Mouse (Mus musculus): ENCODE data around the gene Prima1. TPM values are rescaled to one million over a fixed set of nuclear protein-coding genes. Genes with fewer than 3 reads are reported as not detected.

The Prima1 gene
- polyA plus RNA-seq, 1 experiment = 0.57 TPM

GRCm38 (mm10) chr12:103155406-103155805 is 86.5 kb downstream of the Prima1 start:
- DNase-seq (ENCODE audit: low read depth) = no peak

GRCm38 (mm10) chr12:103154927-103155326 is 87.0 kb downstream of the Prima1 start:
- DNase-seq (ENCODE audit: low read depth) = no peak

DNA sequence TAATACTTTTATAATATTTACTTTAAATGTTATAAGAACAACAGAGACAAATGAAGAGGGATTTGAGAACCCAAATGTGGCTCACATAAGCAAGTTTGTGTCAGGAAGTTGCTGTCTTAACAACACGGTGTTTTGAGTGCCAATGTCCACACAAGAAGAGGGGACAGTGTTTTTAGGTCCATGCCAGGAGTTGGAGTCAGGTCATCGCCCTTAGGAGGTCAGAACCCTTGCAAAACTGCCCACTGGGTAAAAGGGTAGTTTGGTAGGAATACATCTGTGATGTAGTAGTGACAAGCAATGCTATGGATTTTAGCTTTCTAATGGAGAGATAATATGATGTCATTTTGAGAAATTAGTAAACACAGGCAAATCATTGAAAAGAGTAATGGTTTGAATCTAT is 91.7 kb downstream of the Prima1 start:
- DNase-seq (ENCODE audit: low read depth) = no peak

Other genes starting within 250 kb of the Prima1 start
- gene Fam181a, start 68.8 kb upstream of the Prima1 start, polyA plus RNA-seq (2012; rRNA removed) = 0.14 TPM in 2 replicates
- 15.0 and 21.0 TPM in 2 replicates for gene Asb2, start 113.9 kb upstream of the Prima1 start, polyA plus RNA-seq (2012; rRNA removed)
- gene Otub2, start 146.5 kb upstream of the Prima1 start, polyA plus RNA-seq (2012; rRNA removed) = 3.8 and 4.5 TPM in 2 replicates
- gene 9330161L09Rik, start 165.7 kb upstream of the Prima1 start, polyA plus RNA-seq (2012; rRNA removed) = 0.80 and 1.2 TPM in 2 replicates
- 46.4 and 50.1 TPM in 2 replicates for gene Ddx24, start 183.7 kb upstream of the Prima1 start, polyA plus RNA-seq (2012; rRNA removed)
- 378 and 701 TPM in 2 replicates for gene Ifi27, start 192.1 kb upstream of the Prima1 start, polyA plus RNA-seq (2012; rRNA removed)
- 892 and 1,846 TPM in 2 replicates for gene Ifi27l2a, start 201.5 kb upstream of the Prima1 start, polyA plus RNA-seq (2012; rRNA removed)
- gene Ifi27l2b, start 215.1 kb upstream of the Prima1 start, polyA plus RNA-seq (2012; rRNA removed) = 0.09 TPM in 1 of 2 replicates, not detected in the other

All from gonadal fat pad, adult 2 months (tissue).